Mouse (Mus musculus) retina, postnatal 1 day (tissue): ENCODE results near the gene Fam8a1.
A peak's percentile ranks its signal among the peaks of the same experiment; 100 is the strongest.

Source experiments
- DNase-seq: peaks from one replicate; pipeline ENCODE4 v3.0.0-alpha.2; 2012

Gene Fam8a1

GRCm38 (mm10) chr13:46669048-46669619, at the start of gene Fam8a1:
TSS of gene Fam8a1 (plus strand) at chr13:46669522.
- peak; percentile 96 for DNase-seq

DNA sequence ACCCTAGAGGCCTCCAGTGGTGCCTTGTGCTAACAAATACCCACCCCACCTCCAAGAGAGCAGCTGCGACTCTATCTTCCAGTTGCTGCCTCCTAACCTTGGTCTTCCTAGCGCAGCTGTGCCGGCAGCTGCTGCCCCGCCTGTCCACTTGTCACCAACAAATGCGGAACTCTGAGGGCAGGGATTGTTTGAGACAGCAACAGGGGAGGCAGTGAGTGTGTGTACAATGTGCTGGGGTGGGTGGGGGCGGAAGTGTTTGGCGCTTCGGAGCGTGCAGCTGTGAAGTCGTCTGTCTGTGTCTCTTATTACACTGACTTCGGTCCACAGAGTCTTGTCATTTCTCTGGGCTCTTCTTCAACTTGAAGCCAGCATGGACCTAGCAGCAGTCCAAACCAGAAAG, 49.7 kb upstream of the Fam8a1 start:
- peak; percentile 30 for DNase-seq

GRCm38 (mm10) chr13:46620964-46621757, 48.2 kb upstream of the Fam8a1 start:
- no peak for DNase-seq

DNA sequence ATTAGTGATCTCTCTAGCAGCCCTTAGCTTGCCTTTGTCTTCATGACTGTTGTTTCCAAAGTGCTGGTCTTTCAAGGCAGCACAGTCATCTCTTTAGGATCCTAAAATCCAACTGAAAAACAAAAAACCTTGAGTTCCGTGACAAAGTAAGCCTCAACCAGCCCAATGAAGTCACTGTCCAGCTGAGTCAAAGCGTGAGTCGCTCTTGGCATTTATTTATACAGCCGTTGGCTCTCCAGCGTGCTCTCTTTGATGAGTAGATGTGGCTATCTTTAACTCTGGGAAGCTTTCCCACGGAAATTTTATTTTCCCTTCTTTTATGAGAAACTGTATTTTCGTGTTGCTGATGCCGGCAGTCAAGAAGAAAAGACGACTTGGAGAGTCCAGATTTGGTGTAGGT, 42.7 kb upstream of the Fam8a1 start:
- no peak for DNase-seq

GRCm38 (mm10) chr13:46627841-46628240, 41.5 kb upstream of the Fam8a1 start:
- DNase-seq, result no peak

DNA sequence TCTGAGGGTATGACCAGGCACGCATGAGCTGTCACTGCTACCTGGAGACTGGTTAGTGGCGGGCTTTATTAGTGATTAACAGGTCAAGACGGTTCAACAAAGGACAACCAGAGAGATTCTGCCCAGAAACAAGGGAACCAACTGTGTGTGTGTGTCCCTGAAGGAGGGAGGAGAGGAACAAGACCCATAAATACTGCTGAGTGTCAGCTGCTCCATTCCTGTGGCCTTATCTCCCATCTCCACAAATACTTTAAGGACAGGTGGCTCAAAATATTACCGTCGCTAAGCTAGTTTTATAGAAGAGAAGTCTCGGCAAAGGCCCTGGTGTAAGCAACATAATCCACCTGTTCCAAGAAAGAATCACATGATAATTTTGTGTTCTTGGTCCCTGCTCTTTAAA, 39.9 kb upstream of the Fam8a1 start:
- no peak for DNase-seq

DNA sequence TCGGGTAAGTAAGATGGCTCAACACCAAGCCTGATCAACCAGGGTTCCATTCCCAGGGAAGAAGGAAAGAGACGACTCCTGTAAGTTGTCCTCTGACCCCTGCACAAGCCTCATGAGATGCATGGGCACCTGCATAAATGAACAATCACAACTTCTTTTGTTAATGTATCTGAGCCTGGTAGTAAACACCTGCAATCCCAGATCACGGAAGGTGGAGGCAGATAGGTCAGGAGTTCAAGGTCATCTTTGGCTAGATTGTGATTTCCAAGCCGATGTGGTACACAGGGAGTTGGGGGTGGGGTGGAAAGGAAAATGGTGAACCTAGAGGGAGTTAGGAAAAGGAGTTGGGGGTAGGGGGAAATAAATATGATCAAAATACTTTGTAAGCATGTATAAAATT, 36.5 kb upstream of the Fam8a1 start:
- no peak for DNase-seq

GRCm38 (mm10) chr13:46633320-46634132, 35.8 kb upstream of the Fam8a1 start:
- DNase-seq, result peak; percentile 64

DNA sequence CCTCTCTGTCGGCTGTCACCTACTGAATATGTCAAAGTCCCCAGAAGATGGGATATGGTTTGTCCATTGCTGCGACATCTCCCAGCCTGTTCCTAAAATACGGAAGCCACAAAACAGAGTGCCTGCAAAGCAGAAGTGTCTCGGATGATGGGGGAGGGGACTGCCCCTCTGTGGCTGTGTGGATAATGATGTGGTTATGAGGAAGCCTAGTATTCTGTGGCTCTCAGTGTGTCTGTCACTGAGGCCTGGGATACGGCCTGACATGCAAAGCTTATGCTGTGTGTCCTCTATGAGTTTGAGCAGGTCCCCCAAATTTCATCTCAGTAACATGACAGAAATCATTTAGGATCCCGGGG, 35.2 kb upstream of the Fam8a1 start:
- no peak for DNase-seq

DNA sequence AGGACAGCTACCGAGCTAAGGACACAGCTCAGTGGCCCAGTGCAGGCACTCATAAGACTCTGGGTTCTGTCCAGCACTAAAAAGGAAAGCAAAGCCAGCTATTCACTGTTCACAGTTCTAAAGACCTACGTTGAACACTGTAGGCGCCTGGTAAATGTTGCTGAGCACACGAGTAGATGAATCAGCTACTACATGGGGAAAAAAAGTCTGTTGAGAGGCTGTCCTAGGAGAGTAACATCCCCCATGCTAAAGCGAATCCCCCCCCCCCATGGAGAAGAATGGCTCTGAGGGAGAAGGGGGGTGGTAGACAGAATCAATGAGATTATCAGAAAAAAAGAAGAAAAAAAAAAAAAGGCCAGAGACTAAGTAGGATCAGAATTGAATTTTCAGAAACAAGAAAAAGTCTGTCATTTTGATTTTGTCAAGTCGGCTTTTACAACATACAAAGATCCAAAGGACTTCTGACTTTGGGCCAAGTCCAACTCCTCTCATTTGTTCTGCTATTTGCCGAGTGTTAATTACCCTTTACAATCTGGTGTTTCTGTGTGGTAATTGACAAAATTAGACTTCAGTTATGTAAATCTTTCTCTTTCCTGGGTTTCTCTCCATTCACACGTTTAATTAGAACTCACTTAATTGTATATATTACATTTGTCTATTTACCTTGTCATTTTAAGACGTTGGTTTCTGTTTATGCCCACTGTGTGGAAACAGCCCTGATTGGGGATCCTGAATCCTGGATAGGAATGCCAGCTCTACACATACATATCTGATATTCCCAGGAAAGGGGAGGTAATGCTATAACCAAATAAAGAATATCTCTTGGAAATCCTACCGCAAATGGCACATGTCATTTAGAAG, 28.5 kb upstream of the Fam8a1 start:
- DNase-seq, result no peak

- DNase-seq, result no peak
Observed at GRCm38 (mm10) chr13:46642318-46642717, 27.0 kb upstream of the Fam8a1 start.

GRCm38 (mm10) chr13:46644175-46644574, 25.1 kb upstream of the Fam8a1 start:
- no peak for DNase-seq

- no peak for DNase-seq
Observed at GRCm38 (mm10) chr13:46645476-46645875, 23.8 kb upstream of the Fam8a1 start.

- DNase-seq, result no peak
Observed at GRCm38 (mm10) chr13:46651853-46652252, 17.5 kb upstream of the Fam8a1 start.

DNA sequence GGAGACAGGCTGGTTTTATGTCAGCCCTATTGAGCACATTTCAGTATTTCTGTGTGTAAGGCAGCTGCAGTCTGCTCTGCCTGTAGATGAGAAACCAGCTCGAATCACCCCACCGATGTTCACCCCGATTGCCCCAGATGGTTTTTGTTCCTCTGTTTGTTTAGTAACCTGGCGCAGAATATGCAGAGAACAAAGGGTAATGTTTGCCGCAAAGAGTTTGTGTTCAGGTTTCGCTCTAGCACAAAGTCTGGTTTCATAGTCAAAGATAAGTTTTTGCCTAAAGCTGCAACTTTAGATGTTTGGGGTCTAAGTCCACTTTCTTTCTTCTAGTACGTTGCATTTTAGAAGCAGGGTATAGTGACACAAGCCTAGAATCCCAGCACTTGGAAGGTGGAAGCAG, 16.7 kb upstream of the Fam8a1 start:
- DNase-seq, result no peak

- DNase-seq, result no peak
Observed at GRCm38 (mm10) chr13:46653671-46654070, 15.7 kb upstream of the Fam8a1 start.

GRCm38 (mm10) chr13:46654566-46654965, 14.8 kb upstream of the Fam8a1 start:
- DNase-seq, result peak; percentile 55

DNA sequence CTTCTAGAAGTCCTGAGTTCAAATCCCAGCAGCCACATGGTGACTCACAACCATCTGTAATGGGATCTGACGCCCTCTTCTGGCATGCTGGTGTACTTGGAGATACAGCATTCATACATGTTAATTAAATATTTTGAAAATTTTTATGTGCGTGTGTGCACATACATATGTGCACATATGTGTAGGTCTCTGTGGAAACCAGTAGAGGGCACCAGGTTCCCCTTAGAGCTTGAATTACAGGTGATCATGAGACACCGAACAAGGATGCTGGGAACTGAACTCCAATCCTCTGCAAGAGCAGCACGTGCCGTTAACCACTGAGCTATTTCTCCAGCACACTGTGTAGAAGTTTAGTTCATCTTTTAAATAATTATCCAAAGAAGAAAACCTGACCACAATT, 10.1 kb upstream of the Fam8a1 start:
- DNase-seq, result no peak

- DNase-seq, result peak; percentile 68
Observed at GRCm38 (mm10) chr13:46663461-46663964, 5.8 kb upstream of the Fam8a1 start.

DNA sequence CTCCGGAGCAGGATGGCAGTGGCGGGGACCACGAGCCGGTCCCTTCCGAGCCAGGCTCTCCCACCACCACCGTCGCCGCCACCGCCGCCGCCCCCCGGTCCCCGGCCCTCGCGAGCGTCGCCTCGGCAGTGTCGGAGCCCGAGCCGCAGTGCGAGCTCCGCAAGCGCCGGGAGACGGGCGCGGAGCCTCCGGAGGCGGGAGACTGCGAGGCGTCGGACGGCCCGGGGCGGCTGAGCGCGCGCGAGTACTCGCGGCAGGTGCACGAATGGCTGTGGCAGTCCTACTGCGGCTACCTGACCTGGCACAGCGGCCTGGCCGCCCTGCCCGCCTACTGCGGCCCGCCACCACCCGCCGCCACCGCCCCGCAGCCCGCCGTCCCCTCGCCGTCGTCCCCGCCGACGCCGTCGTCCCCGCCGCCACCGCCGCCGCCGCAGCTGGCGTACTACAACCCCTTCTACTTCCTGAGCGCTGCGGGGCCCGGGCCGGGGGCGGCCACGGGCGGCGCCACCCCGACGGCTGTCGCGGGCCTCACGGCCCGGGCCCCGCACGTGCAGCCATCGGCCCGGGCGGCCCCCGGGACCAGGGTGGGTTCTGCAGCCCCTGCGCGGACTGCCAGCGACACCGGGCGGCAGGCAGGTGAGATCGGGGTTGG, 424 bp downstream of the Fam8a1 start:
- DNase-seq, result no peak

- DNase-seq, result no peak
Observed at GRCm38 (mm10) chr13:46670514-46670913, 1.2 kb downstream of the Fam8a1 start.

- no peak for DNase-seq
Observed at GRCm38 (mm10) chr13:46674601-46675000, 5.3 kb downstream of the Fam8a1 start.
